Mouse (Mus musculus): ENCODE results near the gene Cbx2.
A peak's percentile ranks its signal among the peaks of the same experiment; 100 is the strongest.

The Cbx2 gene

GRCm38 (mm10) chr11:119017506-119017905 lies 5.3 kb upstream of the Cbx2 start:
- DNase-seq (ENCODE audit: low spot score in 2 of 2) = no peak

- DNase-seq (ENCODE audit: low spot score in 2 of 2) = no peak
These were observed 1.6 kb upstream of the Cbx2 start for GRCm38 (mm10) chr11:119021180-119021579.

GRCm38 (mm10) chr11:119022068-119022894 lies 481 bp upstream of the Cbx2 start:
- no peak for DNase-seq (ENCODE audit: low spot score in 2 of 2)

GRCm38 (mm10) chr11:119023616-119023980 lies 836 bp downstream of the Cbx2 start:
- DNase-seq (ENCODE audit: low spot score in 2 of 2) = no peak

- DNase-seq (ENCODE audit: low spot score in 2 of 2) = no peak
These were observed 1.5 kb downstream of the Cbx2 start for GRCm38 (mm10) chr11:119024260-119024659.

GRCm38 (mm10) chr11:119026203-119026602 lies 3.4 kb downstream of the Cbx2 start:
- no peak for DNase-seq (ENCODE audit: low spot score in 2 of 2)

- DNase-seq (ENCODE audit: low spot score in 2 of 2) = peak; percentile 91 to 92
These were observed 11.3 kb downstream of the Cbx2 start for GRCm38 (mm10) chr11:119033874-119034558.

- no peak for DNase-seq (ENCODE audit: low spot score in 2 of 2)
These were observed 11.9 kb downstream of the Cbx2 start for GRCm38 (mm10) chr11:119034635-119035034.

- no peak for DNase-seq (ENCODE audit: low spot score in 2 of 2)
These were observed 12.4 kb downstream of the Cbx2 start for GRCm38 (mm10) chr11:119035094-119035685.

- DNase-seq (ENCODE audit: low spot score in 2 of 2) = no peak
These were observed 13.0 kb downstream of the Cbx2 start for GRCm38 (mm10) chr11:119035686-119036165.

- no peak for DNase-seq (ENCODE audit: low spot score in 2 of 2)
These were observed 13.7 kb downstream of the Cbx2 start for GRCm38 (mm10) chr11:119036447-119036846.

GRCm38 (mm10) chr11:119036934-119037779 lies 14.4 kb downstream of the Cbx2 start:
- DNase-seq (ENCODE audit: low spot score in 2 of 2) = no peak

GRCm38 (mm10) chr11:119037780-119038401 lies 15.1 kb downstream of the Cbx2 start:
- DNase-seq (ENCODE audit: low spot score in 2 of 2) = no peak

- DNase-seq (ENCODE audit: low spot score in 2 of 2) = no peak
These were observed 16.2 kb downstream of the Cbx2 start for GRCm38 (mm10) chr11:119038744-119039484.

GRCm38 (mm10) chr11:119039732-119040512 lies 17.2 kb downstream of the Cbx2 start:
- no peak for DNase-seq (ENCODE audit: low spot score in 2 of 2)

- peak; percentile 98 to 99 for DNase-seq (ENCODE audit: low spot score in 2 of 2)
These were observed 18.0 kb downstream of the Cbx2 start, which contains the start of gene Cbx8 for GRCm38 (mm10) chr11:119040600-119041324. Gene Cbx8 (minus strand): TSS chr11:119040969.

GRCm38 (mm10) chr11:119041325-119041716 lies 18.6 kb downstream of the Cbx2 start:
- DNase-seq (ENCODE audit: low spot score in 2 of 2) = no peak

- DNase-seq (ENCODE audit: low spot score in 2 of 2) = no peak
These were observed 19.1 kb downstream of the Cbx2 start for GRCm38 (mm10) chr11:119041750-119042465.

All from natural killer cell, adult 2 months (primary cell).